Mouse (Mus musculus): Measurements from ENCODE around the gene Srsf6. TPM values are rescaled to one million over a fixed set of nuclear protein-coding genes. Genes with fewer than 3 reads are reported as not detected.

The Srsf6 gene
- total RNA-seq (2012; rRNA removed), result 183 and 207 TPM in 2 replicates

GRCm38 (mm10) chr2:162931123-162931673 lies at the start of gene Srsf6:
Gene Srsf6, plus strand, starts transcription at chr2:162931528.
- H3K4me1 ChIP-seq (ENCODE audit: control insufficient read depth in 2 of 2, insufficient read depth in 2 of 2, low read length in 2 of 2, poor library complexity in 1 of 2), result peaks cover 0 to 14% of the 10 kb centered on the region in 2 experiments; a peak in 2 of 4 replicates
- peaks cover 19% of the 10 kb centered on the region for H3K36me3 ChIP-seq (ENCODE audit: control insufficient read depth, insufficient read depth, low read length, poor library complexity, severe bottlenecking)
- TF ChIP-seq ZNF384 (IDR thresholded peaks at IDR 0.05; ENCODE audit: low read depth, low read length) (no peak), HCFC1 (IDR thresholded peaks at IDR 0.05; ENCODE audit: borderline replicate concordance, insufficient read depth, low read length) (no peak), CHD2 (IDR thresholded peaks at IDR 0.05; ENCODE audit: low read depth, low read length) (peak; percentile 94)
- peak; percentile 90 for DNase-seq (ENCODE audit: low read depth, low spot score)
- peak within 1 kb of the TSS; percentile 100 for H3K9ac ChIP-seq (ENCODE audit: insufficient read depth, low read depth, low read length, poor library complexity, severe bottlenecking)
- H3K4me3 ChIP-seq (ENCODE audit: insufficient read depth in 1 of 2, low read depth in 1 of 2, low read length in 2 of 2, poor library complexity in 1 of 2, severe bottlenecking in 1 of 2), result peak within 1 kb of the TSS; percentile 98 to 99
- H3K27ac ChIP-seq (ENCODE audit: insufficient read depth, low read depth, low read length, poor library complexity, severe bottlenecking), result peak within 1 kb of the TSS; percentile 97
- H3K9me3 ChIP-seq (ENCODE audit: control insufficient read depth, insufficient read depth, low read depth, low read length), result no peaks in the 10 kb centered on the region
- in situ Hi-C loops (cut with MboI; ENCODE audit: low sequenced_read_pairs in 2 of 2, unreplicated experiment in 2 of 2), result no loop called here

DNA sequence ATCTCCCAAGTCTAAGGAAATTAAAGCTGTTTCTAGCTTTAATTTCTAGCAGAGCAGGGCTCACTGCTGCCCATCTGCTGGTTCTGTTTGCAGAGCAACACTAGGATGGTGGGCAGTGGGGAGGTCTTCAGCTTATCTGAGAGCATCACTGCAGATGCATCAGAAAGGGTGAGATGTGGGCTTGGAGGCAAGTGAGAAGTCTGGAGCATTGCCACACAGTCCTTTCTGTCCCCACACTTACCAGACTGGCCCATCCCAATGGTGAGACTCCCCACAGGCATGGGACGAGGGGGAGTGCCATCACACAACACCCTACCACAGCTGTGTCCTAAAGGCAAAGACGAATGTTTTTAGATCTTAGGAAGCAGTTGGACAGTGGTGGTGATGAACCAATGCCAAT lies 47.2 kb upstream of the Srsf6 start:
- in situ Hi-C loops (cut with MboI; ENCODE audit: low sequenced_read_pairs in 2 of 2, unreplicated experiment in 2 of 2), result no loop called here
- no peaks in the 10 kb centered on the region for H3K4me1 ChIP-seq (ENCODE audit: control insufficient read depth in 2 of 2, insufficient read depth in 2 of 2, low read length in 2 of 2, poor library complexity in 1 of 2)
- DNase-seq (ENCODE audit: low read depth, low spot score), result no peak
- no peak overlapping the region for H3K9ac ChIP-seq (ENCODE audit: insufficient read depth, low read depth, low read length, poor library complexity, severe bottlenecking)
- H3K36me3 ChIP-seq (ENCODE audit: control insufficient read depth, insufficient read depth, low read length, poor library complexity, severe bottlenecking), result no peaks in the 10 kb centered on the region
- no peaks in the 10 kb centered on the region for H3K9me3 ChIP-seq (ENCODE audit: control insufficient read depth, insufficient read depth, low read depth, low read length)
- no peak overlapping the region for H3K4me3 ChIP-seq (ENCODE audit: insufficient read depth in 1 of 2, low read depth in 1 of 2, low read length in 2 of 2, poor library complexity in 1 of 2, severe bottlenecking in 1 of 2)
- H3K27ac ChIP-seq (ENCODE audit: insufficient read depth, low read depth, low read length, poor library complexity, severe bottlenecking), result no peak overlapping the region
- no peak for TF ChIP-seq HCFC1 (IDR thresholded peaks at IDR 0.05; ENCODE audit: borderline replicate concordance, insufficient read depth, low read length)
- no peak for TF ChIP-seq ZC3H11A (IDR thresholded peaks at IDR 0.05; ENCODE audit: borderline replicate concordance, low read depth, low read length)
- TF ChIP-seq CHD2 (IDR thresholded peaks at IDR 0.05; ENCODE audit: low read depth, low read length), result no peak
- no peak for TF ChIP-seq MAFK (IDR thresholded peaks at IDR 0.05; ENCODE audit: insufficient read depth, low read depth, low read length)
- TF ChIP-seq ZNF384 (IDR thresholded peaks at IDR 0.05; ENCODE audit: low read depth, low read length), result no peak

DNA sequence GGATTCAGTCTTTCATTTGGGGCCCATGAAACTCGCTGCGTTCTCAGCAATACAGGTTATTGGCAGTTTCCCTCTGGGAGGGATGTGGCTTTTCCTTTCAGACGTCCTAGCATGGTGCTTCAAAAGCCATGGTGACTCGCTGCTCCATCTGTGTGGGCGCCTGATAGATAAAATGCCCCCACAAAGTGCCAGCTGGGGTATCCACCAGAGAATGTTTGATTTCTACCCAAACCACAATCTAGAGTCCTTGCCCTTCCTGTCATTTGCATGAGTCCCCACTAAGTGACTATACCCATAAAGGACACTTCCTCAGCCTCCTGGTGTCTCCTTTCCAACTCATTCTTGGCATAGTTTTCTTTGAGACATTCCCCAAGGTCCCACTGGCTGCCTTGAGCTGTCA lies 44.2 kb upstream of the Srsf6 start:
- TF ChIP-seq ZC3H11A (IDR thresholded peaks at IDR 0.05; ENCODE audit: borderline replicate concordance, low read depth, low read length) (no peak), MAFK (IDR thresholded peaks at IDR 0.05; ENCODE audit: insufficient read depth, low read depth, low read length) (no peak), ZNF384 (IDR thresholded peaks at IDR 0.05; ENCODE audit: low read depth, low read length) (no peak), HCFC1 (IDR thresholded peaks at IDR 0.05; ENCODE audit: borderline replicate concordance, insufficient read depth, low read length) (no peak), CHD2 (IDR thresholded peaks at IDR 0.05; ENCODE audit: low read depth, low read length) (no peak)
- Histone ChIP-seq H3K9me3 (ENCODE audit: control insufficient read depth, insufficient read depth, low read depth, low read length) (no peaks in the 10 kb centered on the region), H3K27ac (ENCODE audit: insufficient read depth, low read depth, low read length, poor library complexity, severe bottlenecking) (no peak overlapping the region), H3K4me1 (ENCODE audit: control insufficient read depth in 2 of 2, insufficient read depth in 2 of 2, low read length in 2 of 2, poor library complexity in 1 of 2) (peaks cover 0 to 6% of the 10 kb centered on the region in 2 experiments; a peak in 2 of 4 replicates), H3K9ac (ENCODE audit: insufficient read depth, low read depth, low read length, poor library complexity, severe bottlenecking) (no peak overlapping the region), H3K36me3 (ENCODE audit: control insufficient read depth, insufficient read depth, low read length, poor library complexity, severe bottlenecking) (no peaks in the 10 kb centered on the region), H3K4me3 (ENCODE audit: insufficient read depth in 1 of 2, low read depth in 1 of 2, low read length in 2 of 2, poor library complexity in 1 of 2, severe bottlenecking in 1 of 2) (no peak overlapping the region)
- no peak for DNase-seq (ENCODE audit: low read depth, low spot score)
- in situ Hi-C loops (cut with MboI; ENCODE audit: low sequenced_read_pairs in 2 of 2, unreplicated experiment in 2 of 2), result no loop called here

DNA sequence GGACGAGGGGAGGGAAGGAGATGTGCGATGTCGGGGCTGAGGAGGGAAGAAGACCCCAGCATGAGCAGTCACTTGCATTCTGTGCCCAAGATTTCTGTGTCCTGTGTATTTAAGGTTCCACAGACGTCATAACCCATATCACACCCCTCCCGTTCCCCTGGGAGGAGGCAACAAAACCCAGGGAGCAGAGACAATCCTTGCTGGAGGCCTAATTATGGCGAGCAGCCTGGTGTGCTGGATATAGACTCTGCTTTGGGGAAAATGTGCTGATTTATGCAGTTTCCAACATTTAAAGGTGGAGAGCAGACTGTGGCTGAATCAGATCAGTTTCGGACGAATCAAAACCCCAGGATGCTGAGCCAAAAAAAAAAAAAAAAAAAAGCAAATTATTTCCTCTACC lies 42.7 kb upstream of the Srsf6 start:
- DNase-seq (ENCODE audit: low read depth, low spot score), result no peak
- Histone ChIP-seq H3K36me3 (ENCODE audit: control insufficient read depth, insufficient read depth, low read length, poor library complexity, severe bottlenecking) (no peaks in the 10 kb centered on the region), H3K9ac (ENCODE audit: insufficient read depth, low read depth, low read length, poor library complexity, severe bottlenecking) (no peak overlapping the region; the same call in 1 of the 2 replicates), H3K4me3 (ENCODE audit: insufficient read depth in 1 of 2, low read depth in 1 of 2, low read length in 2 of 2, poor library complexity in 1 of 2, severe bottlenecking in 1 of 2) (no peak overlapping the region), H3K27ac (ENCODE audit: insufficient read depth, low read depth, low read length, poor library complexity, severe bottlenecking) (no peak overlapping the region), H3K9me3 (ENCODE audit: control insufficient read depth, insufficient read depth, low read depth, low read length) (no peaks in the 10 kb centered on the region), H3K4me1 (ENCODE audit: control insufficient read depth in 2 of 2, insufficient read depth in 2 of 2, low read length in 2 of 2, poor library complexity in 1 of 2) (peaks cover 0 to 6% of the 10 kb centered on the region in 2 experiments; a peak in 2 of 4 replicates)
- in situ Hi-C loops (cut with MboI; ENCODE audit: low sequenced_read_pairs in 2 of 2, unreplicated experiment in 2 of 2), result no loop called here
- no peak for TF ChIP-seq ZC3H11A (IDR thresholded peaks at IDR 0.05; ENCODE audit: borderline replicate concordance, low read depth, low read length)
- TF ChIP-seq HCFC1 (IDR thresholded peaks at IDR 0.05; ENCODE audit: borderline replicate concordance, insufficient read depth, low read length), result no peak

DNA sequence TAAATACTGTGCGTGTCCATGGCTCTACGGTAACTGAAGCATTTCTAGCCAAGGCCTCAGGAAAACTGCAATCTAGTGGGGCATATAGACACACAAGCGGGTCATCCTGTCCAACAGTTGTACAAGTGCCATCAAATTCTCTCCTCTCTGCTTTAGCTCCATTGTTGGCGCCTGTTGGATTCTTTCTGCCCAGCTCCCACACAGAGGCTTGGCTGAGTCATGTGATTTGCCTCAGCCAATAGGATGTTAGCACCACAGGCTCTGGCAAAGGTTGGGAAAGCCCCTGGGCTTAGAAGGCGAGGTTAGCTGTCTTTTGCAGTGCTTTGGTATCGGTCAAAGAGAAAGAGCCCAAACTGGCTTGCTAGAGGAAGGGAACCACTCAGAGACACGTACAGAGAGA lies 42.1 kb upstream of the Srsf6 start:
- in situ Hi-C loops (cut with MboI; ENCODE audit: low sequenced_read_pairs in 2 of 2, unreplicated experiment in 2 of 2), result no loop called here
- Histone ChIP-seq H3K27ac (ENCODE audit: insufficient read depth, low read depth, low read length, poor library complexity, severe bottlenecking) (no peak overlapping the region), H3K9me3 (ENCODE audit: control insufficient read depth, insufficient read depth, low read depth, low read length) (no peaks in the 10 kb centered on the region), H3K4me3 (ENCODE audit: insufficient read depth in 1 of 2, low read depth in 1 of 2, low read length in 2 of 2, poor library complexity in 1 of 2, severe bottlenecking in 1 of 2) (peak overlapping the region; percentile 36 to 45; a peak in 2 of 4 replicates), H3K4me1 (ENCODE audit: control insufficient read depth in 2 of 2, insufficient read depth in 2 of 2, low read length in 2 of 2, poor library complexity in 1 of 2) (peaks cover 0 to 6% of the 10 kb centered on the region in 2 experiments; a peak in 2 of 4 replicates), H3K9ac (ENCODE audit: insufficient read depth, low read depth, low read length, poor library complexity, severe bottlenecking) (no peak overlapping the region; the same call in 1 of the 2 replicates), H3K36me3 (ENCODE audit: control insufficient read depth, insufficient read depth, low read length, poor library complexity, severe bottlenecking) (no peaks in the 10 kb centered on the region)
- DNase-seq (ENCODE audit: low read depth, low spot score), result peak; percentile 63
- TF ChIP-seq ZC3H11A (IDR thresholded peaks at IDR 0.05; ENCODE audit: borderline replicate concordance, low read depth, low read length), result no peak
- no peak for TF ChIP-seq ZNF384 (IDR thresholded peaks at IDR 0.05; ENCODE audit: low read depth, low read length)
- no peak for TF ChIP-seq CHD2 (IDR thresholded peaks at IDR 0.05; ENCODE audit: low read depth, low read length)
- TF ChIP-seq HCFC1 (IDR thresholded peaks at IDR 0.05; ENCODE audit: borderline replicate concordance, insufficient read depth, low read length), result no peak

All from ES-E14 (cell line).